ENCODE assay signal across 9 mouse cellular contexts in the genomic region with DNA sequence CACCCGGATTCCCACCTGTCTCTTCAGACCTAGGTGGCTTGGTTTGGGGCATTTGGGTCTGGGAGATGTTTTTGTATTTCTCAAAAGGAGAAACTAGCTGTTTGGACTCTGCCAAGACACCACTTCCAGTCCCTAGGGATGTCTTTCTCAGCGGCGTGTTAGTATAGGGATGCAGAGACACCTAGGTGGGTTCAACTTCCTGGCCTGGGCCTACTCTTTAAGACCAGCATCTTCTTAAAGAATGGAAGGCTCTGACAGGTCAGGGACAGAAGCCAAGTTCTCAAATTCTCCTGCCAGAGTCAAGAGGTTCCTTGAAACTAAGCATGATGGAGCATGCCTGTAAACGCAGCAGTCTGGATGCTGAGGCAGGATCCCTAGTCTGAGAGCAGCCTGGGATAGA. TPM values are rescaled to one million over a fixed set of nuclear protein-coding genes. Genes with fewer than 3 reads are reported as not detected.
A peak's percentile ranks its signal among the peaks of the same experiment; 100 is the strongest.
DNase-seq lines count a peak whose midpoint lies in the region; ATAC-seq and TF ChIP-seq lines count a peak whose summit lies in the region.
"Had no signal": no experiment of that assay in that cellular context is flagged by ENCODE, and none has a peak within 500 bp of the region (broad histone marks: within the 10 kb centered on the region; RNA-seq: fewer than 3 reads in every experiment).

No protein-coding gene starts in this region.

- WGBS in forebrain, embryonic 13.5 days, result 76% methylated on average over 4 of the region's 4 CpGs
- 65% methylated on average over 4 of the region's 4 CpGs for WGBS in limb, embryonic 14.5 days
- 69% methylated on average over 4 of the region's 4 CpGs for WGBS in stomach, embryonic 14.5 days

- peaks cover 66% of the 10 kb centered on the region for H3K36me3 ChIP-seq in megakaryocyte, embryonic 14.5 days (replicated peaks; ENCODE audit: low read length)
- peaks cover 21% of the 10 kb centered on the region for H3K36me3 ChIP-seq in forebrain, embryonic 13.5 days (ENCODE audit: poor library complexity, severe bottlenecking)
- peaks cover 6% of the 10 kb centered on the region; the same call in 1 of the 2 replicates for H3K36me3 ChIP-seq in limb, embryonic 14.5 days (ENCODE audit: control insufficient read depth, insufficient read depth, low read length)
- peaks cover 4% of the 10 kb centered on the region; the same call in 1 of the 2 replicates for H3K36me3 ChIP-seq in stomach, embryonic 14.5 days (ENCODE audit: control insufficient read depth, insufficient read depth, low read length)

- H3K27ac ChIP-seq in forebrain, embryonic 13.5 days, result peak overlapping the region; percentile 57
- no peak overlapping the region for H3K27ac ChIP-seq in limb, embryonic 14.5 days (replicated peaks; ENCODE audit: low read depth, low read length)
- no peak overlapping the region; the same call in 1 of the 2 replicates for H3K27ac ChIP-seq in stomach, embryonic 14.5 days (ENCODE audit: low read length)

- peak overlapping the region; percentile 98 for H3K9ac ChIP-seq in forebrain, embryonic 13.5 days
- H3K9ac ChIP-seq in limb, embryonic 14.5 days (ENCODE audit: low read depth, low read length, severe bottlenecking), result peak overlapping the region; percentile 94; the same call in 1 of the 2 replicates
- H3K9ac ChIP-seq in stomach, embryonic 14.5 days (replicated peaks; ENCODE audit: low read depth, low read length), result no peak overlapping the region

- H3K4me2 ChIP-seq in forebrain, embryonic 13.5 days, result peak overlapping the region; percentile 85
- H3K4me2 ChIP-seq in limb, embryonic 14.5 days (replicated peaks; ENCODE audit: low read depth, low read length, severe bottlenecking), result peak overlapping the region; percentile 90
- peak overlapping the region; percentile 57 for H3K4me2 ChIP-seq in stomach, embryonic 14.5 days (replicated peaks; ENCODE audit: low read depth, low read length)

- peaks cover 63% of the 10 kb centered on the region for H3K4me1 ChIP-seq in megakaryocyte, embryonic 14.5 days
- H3K4me1 ChIP-seq in forebrain, embryonic 13.5 days, result peaks cover 44% of the 10 kb centered on the region
- peaks cover 22% of the 10 kb centered on the region for H3K4me1 ChIP-seq in limb, embryonic 14.5 days (ENCODE audit: control insufficient read depth, insufficient read depth, low read length)
- H3K4me1 ChIP-seq in stomach, embryonic 14.5 days (ENCODE audit: control insufficient read depth, insufficient read depth, low read length), result peaks cover 21% of the 10 kb centered on the region

- H3K27me3 ChIP-seq in megakaryocyte, embryonic 14.5 days (replicated peaks), result no peaks in the 10 kb centered on the region
- peaks cover 3% of the 10 kb centered on the region; the same call in 1 of the 2 replicates for H3K27me3 ChIP-seq in forebrain, embryonic 13.5 days
- H3K27me3 ChIP-seq in limb, embryonic 14.5 days (ENCODE audit: control insufficient read depth, insufficient read depth, low read length), result peaks cover 3% of the 10 kb centered on the region; the same call in 1 of the 2 replicates
- H3K27me3 ChIP-seq in stomach, embryonic 14.5 days (ENCODE audit: control insufficient read depth, insufficient read depth, low read length), result no peaks in the 10 kb centered on the region

- ATAC-seq in megakaryocyte, adult 5-6 weeks (ENCODE audit: poor library complexity, severe bottlenecking), result no peak
- ATAC-seq in forebrain, embryonic 13.5 days, result no peak
- ATAC-seq in limb, embryonic 14.5 days (ENCODE audit: low FRiP score, low read depth), result no peak
- no peak for ATAC-seq in stomach, embryonic 14.5 days (ENCODE audit: insufficient number of reproducible peaks, insufficient read depth, low FRiP score, low read depth)

- DNase-seq in limb, embryonic 14.5 days (ENCODE audit: low spot score), result no peak
- DNase-seq in left cerebral cortex, adult 18-20 months (ENCODE audit: low spot score in 2 of 2), result no peak
- DNase-seq in thymus, postnatal 25 days, result no peak
- no peak for DNase-seq in gastrocnemius, postnatal 4 days (ENCODE audit: low spot score in 2 of 2)
- DNase-seq: adrenal gland, adult 2 months had no signal

- H3K9me3 ChIP-seq in megakaryocyte, embryonic 14.5 days, result no peaks in the 10 kb centered on the region
- H3K9me3 ChIP-seq in forebrain, embryonic 13.5 days (replicated peaks), result no peaks in the 10 kb centered on the region
- no peaks in the 10 kb centered on the region for H3K9me3 ChIP-seq in limb, embryonic 14.5 days (ENCODE audit: control insufficient read depth, low read length)
- no peaks in the 10 kb centered on the region for H3K9me3 ChIP-seq in stomach, embryonic 14.5 days (ENCODE audit: control insufficient read depth, low read depth, low read length)

- H3K4me3 ChIP-seq in megakaryocyte, embryonic 14.5 days (replicated peaks), result peak overlapping the region; percentile 100
- H3K4me3 ChIP-seq in forebrain, embryonic 13.5 days, result peak overlapping the region; percentile 98
- peak overlapping the region; percentile 98 for H3K4me3 ChIP-seq in limb, embryonic 14.5 days (replicated peaks; ENCODE audit: low read length)
- H3K4me3 ChIP-seq in stomach, embryonic 14.5 days (ENCODE audit: low read depth, low read length), result peak overlapping the region; percentile 92

- no peak for TF ChIP-seq POLR2A in limb, embryonic 14.5 days (IDR thresholded peaks at IDR 0.05; ENCODE audit: borderline replicate concordance, extremely low read depth, insufficient read depth, insufficient read length)

RNA-seq across cellular contexts. Expression of a gene that starts 1.9 kb away (rescaled TPM):
- 96.0 and 156 TPM in 2 replicates for polyA plus RNA-seq in megakaryocyte, embryonic 14.5 days (2012; ENCODE audit: insufficient read depth, low replicate concordance)
- 83.3 and 93.2 TPM in 2 replicates for total RNA-seq in megakaryocyte, adult 5-6 weeks (2015)
- total RNA-seq in megakaryocyte, adult 5-6 weeks (2017), result 37.1 and 49.1 TPM in 2 replicates
- polyA plus RNA-seq in forebrain, embryonic 13.5 days (2015; fragmentation: Nextera tagmentation; extraction: Ambion mirVana), result 161 and 162 TPM in 2 replicates
- 88.1 and 88.8 TPM in 2 replicates for polyA plus RNA-seq in limb, embryonic 14.5 days (2012; rRNA removed)
- 54.5 and 67.1 TPM in 2 replicates for polyA plus RNA-seq in limb, embryonic 14.5 days (2014; fragmentation: Nextera tagmentation; extraction: Ambion mirVana)
- 55.5 and 57.4 TPM in 2 replicates for polyA plus RNA-seq in stomach, embryonic 14.5 days (2014; fragmentation: Nextera tagmentation; extraction: Ambion mirVana)
- total RNA-seq in left cerebral cortex, adult 18-20 months (2021), result 100 to 1,000 TPM; 264 to 266 TPM
- 10 to 100 TPM; 49.9 to 50.9 TPM for total RNA-seq in gastrocnemius, postnatal 4 days (2021)

RNA-seq across cellular contexts. Expression of a gene that starts 16.0 kb away (rescaled TPM):
- 57.8 and 98.1 TPM in 2 replicates for polyA plus RNA-seq in megakaryocyte, embryonic 14.5 days (2012; ENCODE audit: insufficient read depth, low replicate concordance)
- total RNA-seq in megakaryocyte, adult 5-6 weeks (2015), result 25.5 and 29.5 TPM in 2 replicates
- total RNA-seq in megakaryocyte, adult 5-6 weeks (2017), result 49.7 and 54.2 TPM in 2 replicates
- 0.34 and 0.53 TPM in 2 replicates for polyA plus RNA-seq in forebrain, embryonic 13.5 days (2015; fragmentation: Nextera tagmentation; extraction: Ambion mirVana)
- polyA plus RNA-seq in limb, embryonic 14.5 days (2012; rRNA removed), result 3.6 and 3.9 TPM in 2 replicates
- 3.1 and 4.2 TPM in 2 replicates for polyA plus RNA-seq in limb, embryonic 14.5 days (2014; fragmentation: Nextera tagmentation; extraction: Ambion mirVana)
- 1.1 and 1.2 TPM in 2 replicates for polyA plus RNA-seq in stomach, embryonic 14.5 days (2014; fragmentation: Nextera tagmentation; extraction: Ambion mirVana)
- under 1 TPM; 0.45 to 0.91 TPM for total RNA-seq in left cerebral cortex, adult 18-20 months (2021)
- 1 to 10 TPM; 1.1 to 1.4 TPM for total RNA-seq in gastrocnemius, postnatal 4 days (2021)

RNA-seq across cellular contexts. Expression of a gene that starts 19.0 kb away (rescaled TPM):
- not detected in 2 replicates for polyA plus RNA-seq in megakaryocyte, embryonic 14.5 days (2012; ENCODE audit: insufficient read depth, low replicate concordance)
- not detected in 2 replicates for total RNA-seq in megakaryocyte, adult 5-6 weeks (2015)
- not detected in 2 replicates for total RNA-seq in megakaryocyte, adult 5-6 weeks (2017)
- not detected in 2 replicates for polyA plus RNA-seq in forebrain, embryonic 13.5 days (2015; fragmentation: Nextera tagmentation; extraction: Ambion mirVana)
- 0.08 and 0.13 TPM in 2 replicates for polyA plus RNA-seq in limb, embryonic 14.5 days (2012; rRNA removed)
- polyA plus RNA-seq in limb, embryonic 14.5 days (2014; fragmentation: Nextera tagmentation; extraction: Ambion mirVana), result 0.14 TPM in 1 of 2 replicates, not detected in the other
- 0.69 and 0.71 TPM in 2 replicates for polyA plus RNA-seq in stomach, embryonic 14.5 days (2014; fragmentation: Nextera tagmentation; extraction: Ambion mirVana)
- 100 to 1,000 TPM; 160 to 178 TPM for total RNA-seq in left cerebral cortex, adult 18-20 months (2021)
- total RNA-seq in gastrocnemius, postnatal 4 days (2021), result 1 to 10 TPM; 1.3 to 1.7 TPM

RNA-seq across cellular contexts. Expression of a gene that starts 43.4 kb away (rescaled TPM):
- polyA plus RNA-seq in megakaryocyte, embryonic 14.5 days (2012; ENCODE audit: insufficient read depth, low replicate concordance), result 0.24 TPM in 1 of 2 replicates, not detected in the other
- total RNA-seq in megakaryocyte, adult 5-6 weeks (2015), result not detected in 2 replicates
- not detected in 2 replicates for total RNA-seq in megakaryocyte, adult 5-6 weeks (2017)
- polyA plus RNA-seq in forebrain, embryonic 13.5 days (2015; fragmentation: Nextera tagmentation; extraction: Ambion mirVana), result 0.15 and 0.30 TPM in 2 replicates
- 3.2 and 4.2 TPM in 2 replicates for polyA plus RNA-seq in limb, embryonic 14.5 days (2012; rRNA removed)
- 8.3 and 9.5 TPM in 2 replicates for polyA plus RNA-seq in limb, embryonic 14.5 days (2014; fragmentation: Nextera tagmentation; extraction: Ambion mirVana)
- 1.5 and 1.8 TPM in 2 replicates for polyA plus RNA-seq in stomach, embryonic 14.5 days (2014; fragmentation: Nextera tagmentation; extraction: Ambion mirVana)
- total RNA-seq in left cerebral cortex, adult 18-20 months (2021), result 1 to 10 TPM; 1.5 to 2.7 TPM
- total RNA-seq in gastrocnemius, postnatal 4 days (2021), result 1 to 10 TPM; 1.2 to 1.3 TPM

Comparison
In these comparisons a context has a peak if more than half of its experiments do, and no peak if none do; other contexts are left out.
1. RNA of a gene that starts 16.0 kb away (polyA plus RNA-seq): 57.8 to 98.1 TPM in megakaryocyte, embryonic 14.5 days; 3.1 to 4.2 TPM in limb, embryonic 14.5 days, 1.1 to 1.2 TPM in stomach, embryonic 14.5 days and 0.34 to 0.53 TPM in forebrain, embryonic 13.5 days; every median in the first group is over 10 times any median in the second.
2. Peak in every context shown above with its lines, with median percentiles within 50 percentile points of each other: H3K4me3 ChIP-seq and H3K4me2 ChIP-seq.